Comparison of ENCODE assay signal across 20 mouse cellular contexts in genomic region chr4:104059569-104059968, GRCm38 (mm10).
"Had no signal": no experiment of that assay in that cellular context is flagged by ENCODE, and none has a peak within 500 bp of the region (broad histone marks: within the 10 kb centered on the region; RNA-seq: fewer than 3 reads in every experiment).

No protein-coding gene starts in this region.

- H3K4me1 ChIP-seq: intestine, embryonic 15.5 days; limb, embryonic 12.5 days; limb, embryonic 15.5 days; stomach, embryonic 15.5 days had no signal

- H3K9ac ChIP-seq: intestine, embryonic 15.5 days; limb, embryonic 12.5 days; limb, embryonic 15.5 days; liver, embryonic 14.5 days; liver, postnatal 0 days; lung, embryonic 14.5 days; neural tube, embryonic 13.5 days; stomach, embryonic 15.5 days had no signal

- H3K9me3 ChIP-seq: intestine, embryonic 15.5 days; limb, embryonic 12.5 days; limb, embryonic 15.5 days; neural tube, embryonic 13.5 days; stomach, embryonic 15.5 days had no signal

- H3K4me2 ChIP-seq: intestine, embryonic 15.5 days; limb, embryonic 12.5 days; limb, embryonic 15.5 days; liver, embryonic 11.5 days; lung, embryonic 14.5 days; neural tube, embryonic 13.5 days; stomach, embryonic 15.5 days had no signal

- ATAC-seq: intestine, embryonic 15.5 days; liver, postnatal 0 days; lung, postnatal 0 days had no signal

- DNase-seq: kidney, adult 11 months; kidney, adult 9 months; left cerebral cortex, postnatal 4 days; liver, postnatal 0 days; lung, embryonic 14.5 days; midbrain, embryonic 14.5 days; retina, postnatal 1 day; right cerebral cortex, postnatal 25 days; spleen, adult 18-20 months; thymus, postnatal 25 days had no signal

- H3K27ac ChIP-seq: intestine, embryonic 15.5 days; limb, embryonic 12.5 days; limb, embryonic 15.5 days; liver, embryonic 14.5 days; macrophage; neural tube, embryonic 13.5 days; stomach, embryonic 15.5 days had no signal

- H3K4me3 ChIP-seq: intestine, embryonic 15.5 days; limb, embryonic 12.5 days; limb, embryonic 15.5 days; myocyte; neural tube, embryonic 13.5 days; stomach, embryonic 15.5 days had no signal

- H3K36me3 ChIP-seq: intestine, embryonic 15.5 days; limb, embryonic 12.5 days; limb, embryonic 15.5 days; neural tube, embryonic 13.5 days; stomach, embryonic 15.5 days had no signal

- H3K27me3 ChIP-seq: intestine, embryonic 15.5 days; limb, embryonic 12.5 days; limb, embryonic 15.5 days; neural tube, embryonic 13.5 days; stomach, embryonic 15.5 days had no signal
